Mouse (Mus musculus): Measurements from ENCODE around the gene Pepd. TPM values are rescaled to one million over a fixed set of nuclear protein-coding genes. Genes with fewer than 3 reads are reported as not detected.
A peak's percentile ranks its signal among the peaks of the same experiment; 100 is the strongest.

Pepd gene
- polyA plus RNA-seq, 1 experiment from 2014 or later: 178 TPM

DNA sequence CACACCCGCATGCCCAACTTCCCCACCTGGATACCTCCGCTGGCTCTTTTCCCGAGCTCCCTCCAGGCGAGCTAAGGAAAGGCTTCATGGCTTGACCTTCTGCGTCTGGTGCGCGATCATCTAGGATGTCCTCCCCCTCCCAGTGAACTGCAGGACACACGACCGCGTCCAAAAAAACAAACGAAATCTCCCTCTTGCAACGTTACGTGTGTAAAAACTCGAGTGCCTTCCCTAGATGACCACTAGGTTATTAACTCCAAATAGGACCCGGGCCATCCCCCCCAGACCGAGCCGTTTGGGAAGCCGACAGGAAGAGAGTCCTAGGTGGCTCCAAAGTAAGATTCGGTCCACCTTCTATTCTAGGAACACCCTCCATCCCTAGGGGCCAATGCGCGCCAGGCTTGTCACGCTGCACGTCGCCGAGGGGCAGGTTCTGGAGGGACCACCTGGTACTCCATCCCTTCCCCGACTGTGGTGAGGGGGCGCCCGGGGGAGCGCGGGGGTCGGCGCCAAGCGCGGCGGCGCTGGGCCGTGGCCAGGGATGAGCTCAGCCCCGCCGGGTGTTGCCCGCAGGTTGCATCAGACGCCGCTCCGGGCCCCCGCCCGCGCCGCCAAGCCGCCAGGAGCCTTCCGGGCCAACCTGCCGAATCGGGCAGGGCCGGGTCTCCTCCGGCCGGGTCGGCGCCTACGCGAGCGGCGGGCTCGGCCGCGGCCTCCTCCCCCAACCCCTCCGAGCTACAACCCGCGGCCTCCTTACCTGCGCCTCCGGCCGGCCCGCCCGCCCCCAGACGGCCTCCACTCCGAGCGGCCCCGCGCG is 143.6 kb downstream of the Pepd start:
- H3K36me3 ChIP-seq (ENCODE audit: control insufficient read depth, insufficient read depth): no peaks in the 10 kb centered on the region
- peak overlapping the region; percentile 99 for H3K27ac ChIP-seq (ENCODE audit: low read depth, low read length)
- H3K9me3 ChIP-seq (ENCODE audit: control insufficient read depth): no peaks in the 10 kb centered on the region
- peak overlapping the region; percentile 91 for H3K9ac ChIP-seq (ENCODE audit: low read depth, low read length)
- peak overlapping the region; percentile 76 for H3K4me2 ChIP-seq (replicated peaks; ENCODE audit: low read depth)
- H3K4me1 ChIP-seq (replicated peaks; ENCODE audit: control insufficient read depth, insufficient read depth, low read length): 0 out of 2 replicates have a peak, but pooled peaks cover 14% of the 10 kb centered on the region
- H3K27me3 ChIP-seq (replicated peaks; ENCODE audit: control insufficient read depth, insufficient read depth, low read length): no peaks in the 10 kb centered on the region
- peak overlapping the region; percentile 99 for H3K4me3 ChIP-seq (ENCODE audit: low read depth, low read length)
- peak; percentile 68 for ATAC-seq
- WGBS: under 1% methylated on average over 65 of the region's 77 CpGs
- 0 out of 2 replicates have a peak, but pooled peaks have one; percentile 22 for TF ChIP-seq CTCF (IDR thresholded peaks at IDR 0.05; ENCODE audit: low read depth)

DNA sequence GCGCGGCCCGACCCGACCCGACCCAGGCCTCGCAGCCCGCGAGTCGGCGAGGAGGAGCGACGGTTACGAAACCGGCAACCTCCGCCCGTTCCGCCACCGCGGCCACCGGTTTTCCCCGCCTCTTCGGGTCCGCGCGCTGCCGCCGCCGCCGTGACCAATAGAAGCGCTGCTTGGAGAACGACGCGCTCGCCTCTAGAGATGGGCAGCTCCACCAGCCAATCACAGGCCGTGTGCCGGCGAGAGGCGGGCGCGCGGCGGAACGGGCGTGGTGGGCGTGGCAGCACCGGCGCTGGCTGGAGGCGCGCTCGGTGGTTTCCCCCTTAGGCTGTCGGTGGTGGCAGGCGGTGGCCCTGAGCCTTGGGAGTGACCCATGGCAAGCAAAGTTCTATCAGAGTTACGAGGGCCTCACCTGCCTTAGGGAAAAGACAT is 144.3 kb downstream of the Pepd start, which contains the start of gene Cebpg:
TSS of gene Cebpg (minus strand) at position 138 of the 429 bp plus-strand sequence.
- ATAC-seq: peak; percentile 97
- Histone ChIP-seq H3K4me1 (replicated peaks; ENCODE audit: control insufficient read depth, insufficient read depth, low read length) (0 out of 2 replicates have a peak, but pooled peaks cover 14% of the 10 kb centered on the region), H3K4me2 (replicated peaks; ENCODE audit: low read depth) (peak within 1 kb of the TSS; percentile 76), H3K4me3 (ENCODE audit: low read depth, low read length) (peak within 1 kb of the TSS; percentile 99), H3K27me3 (replicated peaks; ENCODE audit: control insufficient read depth, insufficient read depth, low read length) (no peaks in the 10 kb centered on the region), H3K27ac (ENCODE audit: low read depth, low read length) (peak within 1 kb of the TSS; percentile 99), H3K9ac (ENCODE audit: low read depth, low read length) (peak within 1 kb of the TSS; percentile 91), H3K36me3 (ENCODE audit: control insufficient read depth, insufficient read depth) (no peaks in the 10 kb centered on the region), H3K9me3 (ENCODE audit: control insufficient read depth) (no peaks in the 10 kb centered on the region)
- no peak for TF ChIP-seq CTCF (IDR thresholded peaks at IDR 0.05; ENCODE audit: low read depth)
- WGBS: under 1% methylated on average over 53 of the region's 53 CpGs

DNA sequence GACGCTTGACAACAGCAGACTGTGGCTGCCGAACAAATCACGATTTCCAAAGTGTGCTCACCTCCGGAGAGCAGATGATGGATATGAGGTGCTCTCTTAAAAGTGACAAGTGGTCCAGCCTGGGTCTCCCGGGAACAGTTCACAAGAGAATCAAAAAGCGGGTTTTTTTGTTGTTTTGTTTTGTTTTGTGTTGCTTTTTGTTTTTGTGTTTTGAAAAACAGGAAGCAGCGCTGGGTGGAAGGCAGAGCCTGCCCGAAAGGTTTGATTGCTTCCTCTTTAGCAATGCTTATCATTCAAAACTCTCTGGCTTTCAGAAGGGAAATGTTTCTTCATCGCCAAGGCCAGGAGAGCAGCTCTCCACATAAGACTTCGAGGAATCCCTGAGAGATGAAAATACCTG is 144.8 kb downstream of the Pepd start:
- Histone ChIP-seq H3K27ac (ENCODE audit: low read depth, low read length) (peak overlapping the region; percentile 99), H3K4me1 (replicated peaks; ENCODE audit: control insufficient read depth, insufficient read depth, low read length) (0 out of 2 replicates have a peak, but pooled peaks cover 14% of the 10 kb centered on the region), H3K4me2 (replicated peaks; ENCODE audit: low read depth) (peak overlapping the region; percentile 76), H3K36me3 (ENCODE audit: control insufficient read depth, insufficient read depth) (no peaks in the 10 kb centered on the region), H3K27me3 (replicated peaks; ENCODE audit: control insufficient read depth, insufficient read depth, low read length) (no peaks in the 10 kb centered on the region), H3K9ac (ENCODE audit: low read depth, low read length) (peak overlapping the region; percentile 91; the same call in 1 of the 2 replicates), H3K4me3 (ENCODE audit: low read depth, low read length) (peak overlapping the region; percentile 99), H3K9me3 (ENCODE audit: control insufficient read depth) (no peaks in the 10 kb centered on the region)
- no peak for TF ChIP-seq CTCF (IDR thresholded peaks at IDR 0.05; ENCODE audit: low read depth)
- no peak for ATAC-seq
- 15% methylated on average over 10 of the region's 10 CpGs for WGBS

DNA sequence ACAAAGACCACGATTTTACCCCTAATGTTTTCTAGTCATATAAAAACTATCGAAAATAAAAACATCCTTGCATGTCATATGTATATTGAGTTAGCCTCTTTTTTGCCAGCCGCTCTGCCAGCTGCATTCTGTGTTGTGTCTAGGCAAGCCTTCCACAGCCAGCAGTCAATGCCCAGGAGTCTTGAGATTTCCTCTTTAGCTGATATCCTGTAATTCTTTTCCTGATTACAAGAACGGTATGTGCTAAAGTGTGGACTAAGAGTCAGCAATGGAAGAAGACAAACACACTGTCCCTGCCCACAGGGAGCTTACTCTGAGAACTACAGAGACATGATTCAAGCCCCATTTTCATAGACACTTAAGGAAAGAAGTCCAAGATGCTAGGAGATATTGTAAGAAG is 145.4 kb downstream of the Pepd start:
- H3K4me2 ChIP-seq (replicated peaks; ENCODE audit: low read depth): no peak overlapping the region
- WGBS: 75% methylated on average over 4 of the region's 4 CpGs
- H3K9ac ChIP-seq (ENCODE audit: low read depth, low read length): no peak overlapping the region
- H3K4me1 ChIP-seq (replicated peaks; ENCODE audit: control insufficient read depth, insufficient read depth, low read length): 0 out of 2 replicates have a peak, but pooled peaks cover 13% of the 10 kb centered on the region
- H3K27me3 ChIP-seq (replicated peaks; ENCODE audit: control insufficient read depth, insufficient read depth, low read length): no peaks in the 10 kb centered on the region
- no peaks in the 10 kb centered on the region for H3K9me3 ChIP-seq (ENCODE audit: control insufficient read depth)
- ATAC-seq: no peak
- H3K27ac ChIP-seq (ENCODE audit: low read depth, low read length): no peak overlapping the region
- H3K4me3 ChIP-seq (ENCODE audit: low read depth, low read length): no peak overlapping the region
- H3K36me3 ChIP-seq (ENCODE audit: control insufficient read depth, insufficient read depth): no peaks in the 10 kb centered on the region
- TF ChIP-seq CTCF (IDR thresholded peaks at IDR 0.05; ENCODE audit: low read depth): no peak

DNA sequence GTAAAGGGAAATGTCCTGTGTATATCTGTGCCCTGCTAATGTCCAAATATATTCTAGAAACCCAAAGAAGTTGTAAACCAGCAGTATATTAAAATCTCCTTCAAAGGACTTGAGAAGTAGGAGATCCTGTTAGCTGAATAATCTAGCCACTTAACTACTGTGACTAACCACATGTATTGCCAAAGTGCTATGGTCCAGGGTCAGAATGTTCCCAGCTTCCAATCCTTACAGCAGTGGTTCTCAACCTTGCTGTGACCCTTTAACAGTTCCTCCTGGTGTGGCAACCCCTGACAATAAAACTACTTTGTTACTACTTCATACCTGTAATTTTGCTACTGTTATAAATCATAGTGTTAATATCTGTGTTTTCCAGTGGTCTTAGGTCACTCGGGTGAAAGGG is 146.2 kb downstream of the Pepd start:
- 75% methylated on average over 1 of the region's 1 CpGs for WGBS
- H3K9me3 ChIP-seq (ENCODE audit: control insufficient read depth): no peaks in the 10 kb centered on the region

DNA sequence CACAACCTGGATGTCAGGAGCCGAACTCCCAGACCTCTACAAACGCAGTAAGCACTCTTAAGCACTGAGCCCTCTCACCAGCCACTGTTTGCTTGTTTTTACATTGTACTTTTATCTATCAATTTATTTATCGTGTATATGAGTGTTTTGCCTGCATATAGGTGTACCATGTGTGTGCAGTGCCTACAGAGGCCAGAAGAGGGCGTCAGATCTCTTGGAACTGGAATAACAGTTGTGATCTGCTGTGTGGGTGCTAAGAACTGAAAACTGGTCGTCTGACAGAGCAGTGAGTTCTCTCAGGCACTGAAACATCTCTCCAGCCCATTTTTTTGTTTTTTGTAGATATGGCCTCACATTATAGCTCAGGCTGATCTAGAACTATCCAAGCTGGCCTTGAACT is 147.3 kb downstream of the Pepd start:
- Histone ChIP-seq H3K27ac (ENCODE audit: low read depth, low read length) (no peak overlapping the region), H3K27me3 (replicated peaks; ENCODE audit: control insufficient read depth, insufficient read depth, low read length) (no peaks in the 10 kb centered on the region), H3K9me3 (ENCODE audit: control insufficient read depth) (no peaks in the 10 kb centered on the region), H3K36me3 (ENCODE audit: control insufficient read depth, insufficient read depth) (no peaks in the 10 kb centered on the region), H3K9ac (ENCODE audit: low read depth, low read length) (no peak overlapping the region), H3K4me3 (ENCODE audit: low read depth, low read length) (no peak overlapping the region), H3K4me1 (replicated peaks; ENCODE audit: control insufficient read depth, insufficient read depth, low read length) (0 out of 2 replicates have a peak, but pooled peaks cover 9% of the 10 kb centered on the region), H3K4me2 (replicated peaks; ENCODE audit: low read depth) (no peak overlapping the region)
- no peak for ATAC-seq
- TF ChIP-seq CTCF (IDR thresholded peaks at IDR 0.05; ENCODE audit: low read depth): peak; percentile 36
- 74% methylated on average over 5 of the region's 5 CpGs for WGBS

More for the DNA sequence above, 146.2 kb downstream of the Pepd start:
- Histone ChIP-seq H3K27me3 (replicated peaks; ENCODE audit: control insufficient read depth, insufficient read depth, low read length) (no peaks in the 10 kb centered on the region), H3K36me3 (ENCODE audit: control insufficient read depth, insufficient read depth) (no peaks in the 10 kb centered on the region), H3K9ac (ENCODE audit: low read depth, low read length) (no peak overlapping the region), H3K4me2 (replicated peaks; ENCODE audit: low read depth) (no peak overlapping the region), H3K4me3 (ENCODE audit: low read depth, low read length) (no peak overlapping the region), H3K27ac (ENCODE audit: low read depth, low read length) (no peak overlapping the region), H3K4me1 (replicated peaks; ENCODE audit: control insufficient read depth, insufficient read depth, low read length) (0 out of 2 replicates have a peak, but pooled peaks cover 9% of the 10 kb centered on the region)
- TF ChIP-seq CTCF (IDR thresholded peaks at IDR 0.05; ENCODE audit: low read depth): no peak
- no peak for ATAC-seq
